Mouse (Mus musculus) CH12.LX (cell line): ENCODE results near the gene Clip3. TPM values are rescaled to one million over a fixed set of nuclear protein-coding genes. Genes with fewer than 3 reads are reported as not detected.

Experiments used
- DNase-seq: peaks from one replicate; pipeline ENCODE4 v3.0.0-alpha.2; 2013; ENCODE audit errors: extremely low read depth
- H3K27ac ChIP-seq: 2 replicates; pipeline ENCODE4 v1.5.1; 2012; ENCODE audit warnings: low read depth, mild to moderate bottlenecking, control low read depth, moderate library complexity; ENCODE audit not compliant: insufficient read depth
- H3K27me3 ChIP-seq: replicated peaks from 2 replicates; pipeline ENCODE3; 2012; ENCODE audit warnings: inconsistent platforms
- H3K36me3 ChIP-seq, 2 experiments: replicated peaks in 1 of 2; 2 replicates each; pipeline versions ENCODE3 to v1.6.1; 2012; ENCODE audit warnings: inconsistent platforms in 1 of 2, low read length in 1 of 2, mild to moderate bottlenecking in 1 of 2, mixed read lengths in 1 of 2, moderate library complexity in 1 of 2; ENCODE audit not compliant: control insufficient read depth in 1 of 2, insufficient read depth in 1 of 2
- H3K4me1 ChIP-seq, 2 experiments: 2 replicates each; pipeline ENCODE4 v1.6.1; 2012; ENCODE audit warnings: inconsistent platforms in 1 of 2, moderate library complexity in 1 of 2; ENCODE audit not compliant: insufficient read depth in 2 of 2, control insufficient read depth in 1 of 2
- H3K4me2 ChIP-seq: 2 replicates; pipeline ENCODE4 v1.6.1; 2012; ENCODE audit warnings: low read depth, mild to moderate bottlenecking, control low read depth; ENCODE audit not compliant: poor library complexity, insufficient read depth, severe bottlenecking
- H3K4me3 ChIP-seq, 3 experiments: fragments of 150-350 bp in 1 of 3; sonication (generic) in 1 of 3; replicated peaks in 1 of 3; 2 replicates each; pipeline versions ENCODE3 to v1.5.1; 2011 to 2012; ENCODE audit warnings: low read depth in 2 of 3, low read length in 2 of 3, mild to moderate bottlenecking in 2 of 3, moderate library complexity in 2 of 3, control low read depth in 1 of 3, improper control_type of control experiment in 1 of 3, inconsistent platforms in 1 of 3, mixed read lengths in 1 of 3; ENCODE audit not compliant: poor library complexity in 1 of 3
- H3K79me2 ChIP-seq: replicated peaks from 2 replicates; pipeline ENCODE4 v1.6.1; 2012; ENCODE audit warnings: mild to moderate bottlenecking, moderate library complexity; ENCODE audit not compliant: control insufficient read depth, poor library complexity, insufficient read depth, severe bottlenecking; ENCODE audit errors: extremely low read depth
- H3K9ac ChIP-seq: 2 replicates; pipeline ENCODE4 v1.6.1; 2012; ENCODE audit warnings: low read depth, mild to moderate bottlenecking, control low read depth, moderate library complexity; ENCODE audit not compliant: insufficient read depth
- H3K9me3 ChIP-seq: replicated peaks from 2 replicates; pipeline ENCODE3; 2012; ENCODE audit warnings: low read length, inconsistent platforms, mixed read lengths
- CHD1 ChIP-seq: IDR thresholded peaks from 2 replicates; pipeline ENCODE4 v1.6.1; 2012; ENCODE audit warnings: low read depth, low read length, improper control_type of control experiment, inconsistent platforms
- CHD2 ChIP-seq: IDR thresholded peaks from 2 replicates; pipeline ENCODE4 v1.6.1; 2011; ENCODE audit warnings: low read length, improper control_type of control experiment
- CTCF ChIP-seq, 2 experiments: IDR thresholded peaks in 1 of 2; conservative IDR thresholded peaks in 1 of 2; 2 replicates each; pipeline ENCODE4 v1.5.1; 2011 to 2012; ENCODE audit warnings: low read depth in 2 of 2, low read length in 2 of 2, improper control_type of control experiment in 1 of 2, inconsistent platforms in 1 of 2, mild to moderate bottlenecking in 1 of 2, moderate library complexity in 1 of 2
- ELF1 ChIP-seq: IDR thresholded peaks from 2 replicates; pipeline ENCODE4 v1.6.1; 2014; ENCODE audit warnings: low read depth, mild to moderate bottlenecking, inconsistent platforms, low read length, improper control_type of control experiment
- EP300 ChIP-seq: IDR thresholded peaks from 2 replicates; pipeline ENCODE4 v1.6.1; 2011; ENCODE audit warnings: low read length, improper control_type of control experiment
- HCFC1 ChIP-seq: IDR thresholded peaks from 2 replicates; pipeline ENCODE4 v1.6.1; 2012; ENCODE audit warnings: low read depth, mild to moderate bottlenecking, inconsistent platforms, low read length, improper control_type of control experiment
- JUN ChIP-seq: IDR thresholded peaks from 2 replicates; pipeline ENCODE4 v1.6.1; 2011; ENCODE audit warnings: low read depth, mild to moderate bottlenecking, low read length, improper control_type of control experiment, moderate library complexity; ENCODE audit not compliant: insufficient read depth
- JUND ChIP-seq: conservative IDR thresholded peaks from 2 replicates; pipeline ENCODE4 v1.6.1; 2011; ENCODE audit warnings: low read depth, low read length, improper control_type of control experiment
- KAT2A ChIP-seq: IDR thresholded peaks from 2 replicates; pipeline ENCODE4 v1.6.1; 2012; ENCODE audit warnings: low read length, improper control_type of control experiment, inconsistent platforms; ENCODE audit not compliant: insufficient replicate concordance
- MAFK ChIP-seq: IDR thresholded peaks from 2 replicates; pipeline ENCODE4 v1.6.1; 2011; ENCODE audit warnings: low read length, improper control_type of control experiment; ENCODE audit not compliant: insufficient replicate concordance
- MAZ ChIP-seq: IDR thresholded peaks from 2 replicates; pipeline ENCODE4 v1.6.1; 2012; ENCODE audit warnings: low read depth, mild to moderate bottlenecking, inconsistent platforms, low read length, improper control_type of control experiment, moderate library complexity
- NELFE ChIP-seq: IDR thresholded peaks from 2 replicates; pipeline ENCODE4 v1.6.1; 2011; ENCODE audit warnings: low read depth, low read length, improper control_type of control experiment
- PAX5 ChIP-seq: IDR thresholded peaks from 2 replicates; pipeline ENCODE4 v1.6.1; 2012; ENCODE audit warnings: low read length, inconsistent platforms, mixed read lengths
- POLR2AphosphoS2 ChIP-seq: IDR thresholded peaks from 2 replicates; pipeline ENCODE4 v1.6.1; 2011; ENCODE audit warnings: low read depth, low read length, improper control_type of control experiment
- RCOR1 ChIP-seq: conservative IDR thresholded peaks from 2 replicates; pipeline ENCODE4 v1.6.1; 2012; ENCODE audit warnings: low read depth, mild to moderate bottlenecking, inconsistent platforms, low read length, improper control_type of control experiment
- SIN3A ChIP-seq: IDR thresholded peaks from 2 replicates; pipeline ENCODE4 v1.6.1; 2012; ENCODE audit warnings: low read length, improper control_type of control experiment, inconsistent platforms
- SMC3 ChIP-seq: IDR thresholded peaks from 2 replicates; pipeline ENCODE4 v1.6.1; 2011; ENCODE audit warnings: low read depth, low read length, improper control_type of control experiment
- USF1 ChIP-seq: IDR thresholded peaks from 2 replicates; pipeline ENCODE4 v1.6.1; 2014; ENCODE audit warnings: low read depth, mild to moderate bottlenecking, inconsistent platforms, low read length, improper control_type of control experiment
- ZC3H11A ChIP-seq: IDR thresholded peaks from 2 replicates; pipeline ENCODE4 v1.6.1; 2012; ENCODE audit warnings: low read depth, mild to moderate bottlenecking, inconsistent platforms, low read length, improper control_type of control experiment
- ZKSCAN1 ChIP-seq: IDR thresholded peaks from 2 replicates; pipeline ENCODE4 v1.6.1; 2012; ENCODE audit warnings: low read depth, inconsistent platforms, low read length, improper control_type of control experiment, borderline replicate concordance
- ZNF384 ChIP-seq: IDR thresholded peaks from 2 replicates; pipeline ENCODE4 v1.6.1; 2012; ENCODE audit warnings: low read depth, low read length, improper control_type of control experiment, inconsistent platforms
- dilution Hi-C: fragments of 300-500 bp; cut with MboI; formaldehyde crosslinking; loops from 2 replicates; pipeline ENCODE4 v1.14.3; 2020; ENCODE audit warnings: low sequenced_read_pairs; ENCODE audit not compliant: extremely low pct_unique_long_range_greater_than_20kb, extremely low pct_ligation_motif_present
- in situ Hi-C: fragments of 300-500 bp; cut with MboI; formaldehyde crosslinking; loops from 3 replicates; pipeline ENCODE4 v1.14.3; 2019; ENCODE audit warnings: low sequenced_read_pairs, low pct_ligation_motif_present, low pct_unique_long_range_greater_than_20kb, mixed read lengths
- polyA plus RNA-seq: library from polyadenylated mRNA; unstranded; fragments of >175 nt; gene quantifications from 2 replicates; pipeline ENCODE4 v1.2.1, GENCODE M21; 2012; ENCODE audit warnings: low read depth; ENCODE audit not compliant: insufficient read length
- total RNA-seq, 2 experiments: library from RNA; depleted of rRNA; stranded (reverse); fragments of 300-350 nt in 1 of 2; fragments of >200 nt in 1 of 2; gene quantifications; 2 replicates each; pipeline ENCODE4 v1.2.3; 2012 to 2014

Gene Clip3
- total and polyA plus RNA-seq, 3 experiments = not detected

DNA sequence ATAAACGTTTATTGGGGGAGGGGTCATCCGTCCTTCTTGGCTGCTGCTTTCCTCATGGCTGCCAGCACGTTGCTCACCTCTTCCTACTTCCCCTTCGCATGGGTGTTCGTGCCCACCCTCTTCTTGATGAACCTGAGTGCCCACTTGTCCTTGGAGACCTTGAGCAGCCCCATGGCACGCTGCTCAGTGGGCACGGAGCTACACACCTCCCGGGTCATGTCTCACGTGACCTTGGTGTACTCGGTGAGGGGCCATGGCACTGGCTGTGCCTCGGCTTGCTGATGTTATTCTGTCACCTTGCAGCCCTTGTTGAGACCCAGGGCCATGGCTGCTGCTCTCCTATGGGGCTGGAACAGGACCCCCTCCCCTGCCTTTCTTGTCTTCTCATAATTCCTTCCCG is 18.6 kb downstream of the Clip3 start:
- dilution Hi-C loops = no loop called here
- H3K4me2 ChIP-seq = no peak overlapping the region
- peaks cover 11 to 29% of the 10 kb centered on the region in 2 experiments for H3K4me1 ChIP-seq
- DNase-seq = no peak
- H3K27me3 ChIP-seq = peaks cover 5% of the 10 kb centered on the region
- H3K79me2 ChIP-seq = peaks cover 6% of the 10 kb centered on the region
- H3K9ac ChIP-seq = no peak overlapping the region
- no peaks in the 10 kb centered on the region for H3K9me3 ChIP-seq
- H3K36me3 ChIP-seq = peaks cover 15 to 50% of the 10 kb centered on the region in 2 experiments
- in situ Hi-C loops = no loop called here
- TF ChIP-seq CHD2 (no peak), SMC3 (no peak), ZNF384 (no peak), HCFC1 (no peak), ZKSCAN1 (no peak), MAZ (no peak), MAFK (no peak), RCOR1 (no peak), USF1 (no peak), NELFE (no peak), SIN3A (no peak)
- no peak overlapping the region for H3K4me3 ChIP-seq
- H3K27ac ChIP-seq = no peak overlapping the region

DNA sequence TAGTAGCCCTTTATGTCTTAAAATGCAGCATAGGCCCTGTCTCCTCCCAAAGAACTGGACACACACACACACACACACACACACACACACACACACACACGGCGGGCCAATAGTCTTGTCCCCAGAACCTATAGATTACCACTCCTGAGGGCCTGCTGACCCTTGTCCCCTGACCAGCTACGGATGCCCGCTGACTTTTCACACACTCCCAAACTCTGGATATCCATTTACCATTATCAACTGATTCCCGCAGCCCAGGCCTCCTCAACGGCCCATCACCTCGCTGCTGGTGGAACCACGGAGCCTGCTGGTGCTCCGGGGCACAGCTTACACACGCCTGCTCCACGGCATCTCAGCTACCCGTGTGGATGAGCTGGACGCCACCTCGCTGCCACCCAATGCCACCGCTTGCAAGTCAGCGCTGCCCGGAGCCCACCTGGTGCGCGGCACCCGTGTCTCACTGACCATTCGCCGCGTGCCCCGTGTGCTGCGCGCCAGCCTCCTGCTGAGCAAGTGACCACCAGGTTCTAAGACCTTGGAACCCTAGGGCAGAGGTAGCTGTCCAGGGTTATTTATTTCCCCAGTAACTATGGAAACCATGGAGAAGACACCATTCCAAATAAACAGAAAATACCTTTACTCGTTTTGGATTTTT is 22.3 kb downstream of the Clip3 start:
- Histone ChIP-seq H3K9ac (no peak overlapping the region), H3K4me1 (peaks cover 7 to 13% of the 10 kb centered on the region in 2 experiments), H3K4me3 (no peak overlapping the region), H3K36me3 (peaks cover 20 to 81% of the 10 kb centered on the region in 2 experiments)
- no peak for DNase-seq
- dilution Hi-C loops = no loop called here
- no peak for TF ChIP-seq PAX5
- no peak for TF ChIP-seq CHD1
- TF ChIP-seq ZC3H11A = no peak
- TF ChIP-seq ELF1 = no peak
- no peak for TF ChIP-seq MAFK
- no peak for TF ChIP-seq JUN
- no peak for TF ChIP-seq POLR2AphosphoS2
- no peak for TF ChIP-seq EP300
- no peak for TF ChIP-seq KAT2A
- TF ChIP-seq ZKSCAN1 = no peak
- TF ChIP-seq USF1 = no peak
- TF ChIP-seq JUND = no peak
- no peak for TF ChIP-seq CTCF (conservative IDR thresholded peaks at IDR 0.05 in 1 of 2, IDR thresholded peaks at IDR 0.05 in 1 of 2; ENCODE audit: low read depth in 2 of 2, low read length in 2 of 2)
- TF ChIP-seq, all 38 proteins: peak for 0
- in situ Hi-C loops = no loop called here
- H3K27ac ChIP-seq = no peak overlapping the region
- no peaks in the 10 kb centered on the region for H3K9me3 ChIP-seq
- no peak overlapping the region for H3K4me2 ChIP-seq
- H3K79me2 ChIP-seq = peaks cover 6% of the 10 kb centered on the region
- no peaks in the 10 kb centered on the region for H3K27me3 ChIP-seq
